In the genomic region with DNA sequence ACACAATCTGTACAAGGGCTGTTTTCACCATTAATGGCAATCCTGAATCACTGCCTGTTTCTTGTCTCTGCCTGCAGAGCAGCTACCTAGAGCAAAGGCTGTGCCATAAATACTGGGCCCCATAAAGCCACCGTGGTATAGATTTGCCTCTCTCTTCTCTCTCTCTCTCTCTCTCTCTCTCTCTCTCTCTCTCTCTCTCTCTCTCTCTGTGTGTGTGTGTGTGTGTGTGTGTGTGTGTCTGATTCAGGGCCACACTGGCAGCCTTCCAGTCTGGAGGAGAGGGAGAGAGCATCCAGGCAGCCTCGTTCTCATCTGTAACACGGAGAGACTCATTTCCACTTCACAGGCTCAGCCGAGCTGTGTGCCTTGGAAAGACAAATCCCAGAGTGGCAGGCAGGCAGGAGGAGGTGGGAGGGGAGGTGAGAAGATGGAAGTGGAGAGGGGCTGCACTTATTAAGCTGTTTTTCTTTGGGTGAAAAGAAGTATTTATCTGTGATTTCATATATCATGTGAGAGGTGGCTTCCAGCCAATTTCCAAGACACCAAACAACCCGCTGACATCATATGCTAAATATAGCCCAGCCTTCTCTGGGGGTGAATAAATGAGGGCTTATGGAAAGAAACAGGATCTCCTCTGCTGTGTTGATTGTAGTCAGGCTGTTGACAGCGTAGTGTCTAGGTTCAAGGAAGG, we compare ENCODE assay signal across 8 mouse cellular contexts. TPM values are rescaled to one million over a fixed set of nuclear protein-coding genes. Genes with fewer than 3 reads are reported as not detected.
DNase-seq lines count a peak whose midpoint lies in the region; ATAC-seq lines count a peak whose summit lies in the region.

No protein-coding gene starts in this region.

- H3K9me3 ChIP-seq in intestine, embryonic 15.5 days, result no peaks in the 10 kb centered on the region
- H3K9me3 ChIP-seq in midbrain, embryonic 11.5 days (ENCODE audit: control insufficient read depth, low read length), result no peaks in the 10 kb centered on the region
- H3K9me3 ChIP-seq in stomach, embryonic 16.5 days (replicated peaks; ENCODE audit: control insufficient read depth, low read length), result no peaks in the 10 kb centered on the region

- DNase-seq in adrenal gland, adult 2 months, result peak; percentile 82
- peak; percentile 85 to 87 for DNase-seq in cerebellum, postnatal 36 days
- DNase-seq in gastrocnemius, postnatal 25 days, result peak; percentile 41
- peak; percentile 64 to 91 for DNase-seq in left cerebral cortex, adult 8-10 months (ENCODE audit: low spot score in 2 of 2)
- DNase-seq in midbrain, embryonic 11.5 days (ENCODE audit: low spot score, missing footprints), result peak; percentile 93

- peak; percentile 66 for ATAC-seq in intestine, embryonic 15.5 days
- 0 out of 2 replicates have a peak, but pooled peaks have one; percentile 20 for ATAC-seq in midbrain, embryonic 11.5 days (ENCODE audit: low FRiP score)
- peak; percentile 57; the same call in 1 of the 2 replicates for ATAC-seq in stomach, embryonic 16.5 days (ENCODE audit: insufficient read depth, low FRiP score)
- no peak for ATAC-seq in megakaryocyte-erythroid progenitor cell, adult 5-6 weeks (replicated peaks; ENCODE audit: low FRiP score, low TSS enrichment, poor library complexity, severe bottlenecking)

- H3K4me1 ChIP-seq in intestine, embryonic 15.5 days (replicated peaks), result peaks cover 52% of the 10 kb centered on the region
- peaks cover 43% of the 10 kb centered on the region for H3K4me1 ChIP-seq in midbrain, embryonic 11.5 days (ENCODE audit: control insufficient read depth, insufficient read depth, low read length)
- peaks cover 37% of the 10 kb centered on the region for H3K4me1 ChIP-seq in stomach, embryonic 16.5 days (ENCODE audit: control insufficient read depth, insufficient read depth, low read length)

- WGBS in intestine, embryonic 15.5 days, result 6% methylated on average over 6 of the region's 6 CpGs
- 17% methylated on average over 6 of the region's 6 CpGs for WGBS in midbrain, embryonic 11.5 days
- 17% methylated on average over 6 of the region's 6 CpGs for WGBS in stomach, embryonic 16.5 days

- peak overlapping the region; percentile 93 for H3K27ac ChIP-seq in intestine, embryonic 15.5 days
- H3K27ac ChIP-seq in midbrain, embryonic 11.5 days (ENCODE audit: low read depth, low read length), result peak overlapping the region; percentile 60
- H3K27ac ChIP-seq in stomach, embryonic 16.5 days (ENCODE audit: low read length), result peak overlapping the region; percentile 92

- peak overlapping the region; percentile 23; the same call in 1 of the 2 replicates for H3K9ac ChIP-seq in intestine, embryonic 15.5 days
- H3K9ac ChIP-seq in midbrain, embryonic 11.5 days (ENCODE audit: low read length), result no peak overlapping the region
- H3K9ac ChIP-seq in stomach, embryonic 16.5 days (ENCODE audit: low read length), result peak overlapping the region; percentile 40; the same call in 1 of the 2 replicates

- H3K27me3 ChIP-seq in intestine, embryonic 15.5 days (replicated peaks), result no peaks in the 10 kb centered on the region
- no peaks in the 10 kb centered on the region for H3K27me3 ChIP-seq in midbrain, embryonic 11.5 days (ENCODE audit: control insufficient read depth, insufficient read depth, low read length)
- no peaks in the 10 kb centered on the region for H3K27me3 ChIP-seq in stomach, embryonic 16.5 days (ENCODE audit: control insufficient read depth, insufficient read depth, low read length)

- H3K4me3 ChIP-seq in intestine, embryonic 15.5 days (replicated peaks), result no peak overlapping the region
- no peak overlapping the region for H3K4me3 ChIP-seq in midbrain, embryonic 11.5 days (ENCODE audit: low read depth, low read length)
- H3K4me3 ChIP-seq in stomach, embryonic 16.5 days (replicated peaks; ENCODE audit: low read length), result no peak overlapping the region

- peak overlapping the region; percentile 39 for H3K4me2 ChIP-seq in intestine, embryonic 15.5 days (replicated peaks)
- no peak overlapping the region for H3K4me2 ChIP-seq in midbrain, embryonic 11.5 days
- H3K4me2 ChIP-seq in stomach, embryonic 16.5 days (ENCODE audit: low read depth, low read length), result peak overlapping the region; percentile 28; the same call in 1 of the 2 replicates

- H3K36me3 ChIP-seq in intestine, embryonic 15.5 days, result no peaks in the 10 kb centered on the region
- H3K36me3 ChIP-seq in midbrain, embryonic 11.5 days (ENCODE audit: control insufficient read depth, insufficient read depth, low read length), result no peaks in the 10 kb centered on the region
- H3K36me3 ChIP-seq in stomach, embryonic 16.5 days (ENCODE audit: control insufficient read depth, insufficient read depth, low read length), result no peaks in the 10 kb centered on the region

RNA-seq across cellular contexts. Expression of a gene that starts 56.7 kb away (rescaled TPM):
- 10 to 100 TPM; 89.4 to 92.0 TPM for total RNA-seq in adrenal gland, adult 2 months (2021)
- 111 and 120 TPM in 2 replicates for polyA plus RNA-seq in adrenal gland, adult 2 months (2012; rRNA removed)
- total RNA-seq in gastrocnemius, postnatal 25 days (2021), result 10 to 100 TPM; 19.0 to 35.9 TPM
- polyA plus RNA-seq in intestine, embryonic 15.5 days (2015; fragmentation: Nextera tagmentation; extraction: Ambion mirVana), result 14.1 and 16.1 TPM in 2 replicates
- total RNA-seq in left cerebral cortex, adult 8-10 months (2022), result 10 to 100 TPM; 52.9 to 59.6 (median 58.6) TPM
- polyA plus RNA-seq in midbrain, embryonic 11.5 days (2014; fragmentation: Nextera tagmentation; extraction: Ambion mirVana), result 4.4 and 4.5 TPM in 2 replicates
- polyA plus RNA-seq in stomach, embryonic 16.5 days (2015; fragmentation: Nextera tagmentation; extraction: Ambion mirVana), result 9.9 and 10.8 TPM in 2 replicates
- 45.8 and 54.3 TPM in 2 replicates for total RNA-seq in megakaryocyte-erythroid progenitor cell, adult 5-6 weeks (2014; fragmentation: Nextera tagmentation)
- total RNA-seq in megakaryocyte-erythroid progenitor cell, adult 5-6 weeks (2017), result 44.1 and 56.8 TPM in 2 replicates

Comparison
In these comparisons a context has a peak if more than half of its experiments do, and no peak if none do; other contexts are left out.
1. DNase-seq: peak in every context shown above with its lines; median percentile 93 in midbrain, embryonic 11.5 days; 86 in cerebellum, postnatal 36 days; 82 in adrenal gland, adult 2 months; 78 in left cerebral cortex, adult 8-10 months; 41 in gastrocnemius, postnatal 25 days.